Mouse (Mus musculus): ENCODE results near the gene Gm20431.

The Gm20431 gene

DNA sequence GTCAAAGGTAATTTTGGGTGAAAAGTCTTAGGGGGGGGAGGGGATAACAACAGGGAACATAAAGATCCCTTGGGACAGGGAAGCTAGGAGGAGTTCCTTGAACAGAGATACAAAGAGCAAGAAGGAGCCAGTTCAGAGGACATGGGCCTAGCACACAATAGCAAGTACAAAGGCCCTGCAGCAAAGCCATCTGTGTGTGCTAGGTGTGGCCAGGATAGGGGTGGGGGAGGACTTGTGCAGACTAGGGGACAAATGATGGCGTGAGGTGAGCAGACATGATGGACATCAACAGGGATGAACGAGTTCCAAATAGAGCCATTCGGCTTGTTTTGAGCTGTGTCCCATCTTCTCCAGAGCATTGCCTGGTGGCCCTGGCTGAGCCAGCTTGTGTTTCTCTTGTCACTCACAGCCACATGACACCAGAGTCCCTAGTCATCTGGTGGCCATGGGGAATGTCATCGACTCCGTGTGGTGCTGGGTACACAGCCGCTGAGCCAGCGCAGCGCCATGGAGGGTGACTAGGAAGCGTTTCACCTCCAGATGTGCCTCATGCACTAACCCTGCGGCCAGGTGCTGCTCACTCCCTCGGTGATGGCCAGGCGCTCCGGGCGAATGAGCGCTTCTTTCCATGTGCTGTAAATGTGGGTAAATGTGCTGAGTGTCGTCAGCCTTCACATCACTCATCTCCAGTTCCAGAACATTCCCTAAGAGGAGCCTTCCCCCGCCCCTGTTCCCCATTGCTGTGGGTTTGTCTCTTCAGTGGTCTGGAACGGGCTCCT lies 89.7 kb downstream of the Gm20431 start:
- DNase-seq (ENCODE audit: low spot score in 2 of 2), result no peak

DNA sequence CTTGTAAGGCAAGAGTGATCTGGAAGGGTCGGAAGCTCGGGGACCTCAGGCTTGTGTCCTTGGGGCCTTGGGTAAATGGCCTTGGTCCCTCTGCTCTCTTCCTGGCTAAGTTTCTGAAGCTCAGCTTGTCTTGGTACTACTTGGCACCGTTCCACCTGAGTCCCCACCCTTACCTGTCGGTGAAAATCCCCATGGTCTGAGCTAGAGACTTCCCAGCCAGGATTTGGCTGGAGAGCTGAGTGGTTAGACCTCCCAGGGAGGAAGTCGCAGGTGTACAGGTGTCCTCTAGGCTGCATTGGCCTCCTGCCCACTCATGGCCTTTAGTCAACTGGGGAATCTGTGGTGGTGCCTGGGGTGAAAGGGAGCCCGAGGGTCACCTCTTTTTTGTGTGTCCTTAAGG lies 90.5 kb downstream of the Gm20431 start:
- no peak for DNase-seq (ENCODE audit: low spot score in 2 of 2)

DNA sequence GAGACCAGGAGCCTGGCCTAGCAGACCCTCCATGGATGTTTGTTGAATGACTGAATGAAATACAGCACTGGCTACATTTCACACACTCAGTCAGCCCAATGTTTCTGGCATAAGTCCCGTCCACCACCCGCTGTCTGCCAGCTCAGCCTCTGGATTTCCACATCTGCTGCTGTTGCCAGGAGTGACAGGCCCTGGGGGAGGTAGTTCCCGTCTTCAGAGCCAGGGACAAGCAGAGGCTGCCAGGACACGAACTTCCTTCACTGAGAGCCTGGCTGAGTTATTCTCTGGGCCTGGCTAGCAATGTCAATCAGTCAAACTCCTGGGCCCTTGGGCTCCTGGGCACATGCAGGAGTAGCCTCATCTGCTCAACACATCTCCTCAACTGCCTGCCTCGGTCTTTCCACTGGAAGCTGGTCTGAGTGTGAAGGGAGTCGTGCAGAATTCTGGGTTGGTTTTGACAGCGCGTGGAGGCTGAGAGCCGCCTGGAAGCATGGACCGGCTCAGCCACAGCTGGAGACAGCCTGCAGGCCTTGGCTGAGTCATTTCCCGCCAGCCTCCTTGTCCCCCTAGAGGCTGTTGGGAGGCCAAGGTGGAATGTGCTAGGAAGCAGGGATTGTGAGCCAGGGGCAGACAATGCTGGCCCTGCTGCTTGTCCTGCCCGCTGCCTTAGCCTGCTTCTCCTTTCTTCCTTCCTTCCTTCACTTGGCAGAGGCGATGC lies 91.2 kb downstream of the Gm20431 start:
- no peak for DNase-seq (ENCODE audit: low spot score in 2 of 2)

DNA sequence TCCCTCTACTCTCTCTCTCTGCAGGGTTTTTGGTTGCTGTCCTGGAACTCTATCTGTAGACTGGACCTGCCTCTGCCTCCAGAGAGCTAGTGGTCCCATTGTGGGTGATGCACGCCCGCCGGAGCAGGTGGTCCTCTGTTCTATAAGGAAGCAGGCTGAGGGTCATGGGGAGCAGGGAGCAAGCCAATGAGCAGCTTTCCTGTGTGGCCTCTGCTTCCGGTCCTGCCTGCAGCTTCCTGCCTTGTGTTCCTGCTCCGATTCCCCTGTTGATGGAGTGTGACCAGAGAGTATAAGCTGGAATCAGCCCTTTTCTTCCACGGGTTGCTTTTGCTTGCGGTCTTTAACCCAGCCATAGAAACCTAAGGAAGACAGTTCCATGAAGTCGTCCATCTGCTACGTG lies 93.2 kb downstream of the Gm20431 start:
- no peak for DNase-seq (ENCODE audit: low spot score in 2 of 2)

DNA sequence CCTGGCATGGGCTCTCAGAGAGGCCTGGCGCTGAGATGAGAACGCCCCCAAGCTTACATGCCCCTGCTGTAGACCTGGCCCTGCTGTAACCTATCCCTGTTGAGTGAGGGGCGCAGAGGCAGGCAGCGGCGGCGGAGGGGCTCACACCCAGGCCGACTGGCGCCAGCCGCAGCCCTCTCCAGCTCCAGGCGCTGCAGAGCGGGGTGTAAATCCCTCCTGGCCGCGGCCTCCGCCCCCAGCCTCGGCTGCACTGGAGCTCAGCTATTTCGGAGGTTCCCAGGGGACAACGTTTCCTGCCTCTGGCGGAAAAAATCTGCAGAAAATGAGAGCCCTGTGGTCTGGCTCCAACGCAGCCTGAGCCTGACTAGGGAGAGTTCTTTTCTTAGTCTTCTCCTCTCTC lies 95.6 kb downstream of the Gm20431 start:
- DNase-seq (ENCODE audit: low spot score in 2 of 2), result no peak

DNA sequence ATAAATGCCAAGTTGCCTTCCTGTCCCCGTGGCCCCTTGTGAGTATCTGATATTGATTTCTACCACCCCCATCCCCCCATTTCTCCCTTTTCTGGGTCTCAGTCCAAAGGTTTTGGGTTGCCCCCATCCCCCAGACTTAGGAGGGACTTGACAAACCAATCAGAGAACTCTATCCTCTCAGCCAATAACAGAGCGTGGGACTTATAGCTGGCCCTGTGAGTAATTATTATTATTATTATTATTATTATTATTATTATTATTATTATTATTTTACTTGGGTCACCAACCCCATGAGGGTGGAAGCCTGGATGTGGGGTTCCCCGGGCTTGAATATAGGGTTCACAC lies 96.0 kb downstream of the Gm20431 start:
- DNase-seq (ENCODE audit: low spot score in 2 of 2), result no peak

DNA sequence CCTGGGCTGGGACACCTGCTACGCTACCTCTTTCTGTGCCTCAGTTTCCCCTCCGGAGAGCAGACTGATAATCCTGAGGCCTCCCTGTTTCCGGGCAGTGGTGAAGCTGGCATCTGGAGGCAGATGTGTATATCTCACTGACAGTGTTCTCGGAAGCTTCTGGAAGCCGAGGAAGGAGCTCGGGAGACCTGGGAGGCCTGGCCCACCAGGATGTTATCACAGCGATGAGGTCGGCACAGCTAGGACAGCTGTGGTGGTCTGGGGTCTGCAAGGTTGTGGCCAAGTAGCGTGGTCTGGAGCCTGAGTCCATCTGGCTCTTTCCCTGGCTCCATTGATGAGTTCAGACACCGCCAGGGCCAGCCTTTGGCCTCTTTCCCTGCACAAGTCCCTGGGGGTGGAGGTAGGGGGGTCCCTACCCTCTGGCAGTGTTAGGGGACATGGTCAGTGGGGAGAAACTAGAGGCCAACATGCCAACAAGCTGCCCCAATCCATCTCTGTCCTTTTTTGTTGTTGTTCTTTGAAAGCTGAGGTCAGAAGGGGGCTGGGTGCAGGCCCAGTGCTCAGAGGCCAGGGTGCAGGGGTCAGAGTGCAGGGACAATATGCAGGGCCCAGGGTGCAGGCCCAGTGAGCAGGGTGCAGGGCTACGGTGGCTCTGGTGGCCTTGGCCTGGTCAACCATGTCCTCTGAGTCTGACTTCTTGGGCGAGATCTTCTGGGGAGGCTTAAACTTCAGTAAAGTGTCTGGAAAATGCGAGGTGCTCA lies 96.6 kb downstream of the Gm20431 start:
- no peak for DNase-seq (ENCODE audit: low spot score in 2 of 2)

DNA sequence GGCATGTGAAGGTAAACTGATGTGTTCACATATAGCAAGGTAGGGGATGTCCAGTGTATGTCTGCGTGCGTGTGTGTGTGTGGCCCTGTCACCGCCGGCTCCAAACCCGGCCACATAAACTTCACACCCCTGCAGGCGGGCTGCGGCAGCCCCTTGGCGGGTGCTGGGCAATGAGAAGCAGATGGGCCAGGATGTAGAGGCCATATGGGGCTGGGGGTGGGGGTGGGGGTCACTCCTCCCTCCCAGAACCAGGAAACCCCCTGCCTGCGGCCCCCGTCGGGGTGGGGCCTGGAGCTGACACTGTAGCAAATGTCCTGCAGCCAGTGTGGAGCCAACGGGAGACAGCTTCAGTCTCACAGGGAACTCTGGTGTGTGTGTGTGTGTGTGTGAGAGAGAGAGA lies 97.6 kb downstream of the Gm20431 start:
- DNase-seq (ENCODE audit: low spot score in 2 of 2), result no peak

DNA sequence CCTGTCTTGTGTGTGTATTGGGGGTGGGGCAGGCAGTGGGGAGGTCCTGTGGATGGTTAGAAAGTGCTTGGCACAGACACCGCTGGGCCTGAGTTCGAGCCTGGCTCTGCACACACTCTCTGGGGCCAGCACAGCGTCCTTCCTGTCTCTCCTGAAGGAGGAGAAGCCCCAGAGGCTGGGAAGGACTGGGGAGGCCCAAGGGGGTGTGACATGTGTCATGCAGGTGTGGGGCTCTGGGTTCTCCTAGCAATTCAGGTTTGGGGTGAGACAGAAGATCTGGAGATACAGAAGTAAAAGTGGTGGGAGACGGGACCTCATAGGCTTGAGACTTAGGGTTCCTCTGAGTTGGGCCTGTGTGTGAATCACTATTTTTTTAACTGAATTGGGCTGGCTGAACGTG lies 98.3 kb downstream of the Gm20431 start:
- no peak for DNase-seq (ENCODE audit: low spot score in 2 of 2)

DNA sequence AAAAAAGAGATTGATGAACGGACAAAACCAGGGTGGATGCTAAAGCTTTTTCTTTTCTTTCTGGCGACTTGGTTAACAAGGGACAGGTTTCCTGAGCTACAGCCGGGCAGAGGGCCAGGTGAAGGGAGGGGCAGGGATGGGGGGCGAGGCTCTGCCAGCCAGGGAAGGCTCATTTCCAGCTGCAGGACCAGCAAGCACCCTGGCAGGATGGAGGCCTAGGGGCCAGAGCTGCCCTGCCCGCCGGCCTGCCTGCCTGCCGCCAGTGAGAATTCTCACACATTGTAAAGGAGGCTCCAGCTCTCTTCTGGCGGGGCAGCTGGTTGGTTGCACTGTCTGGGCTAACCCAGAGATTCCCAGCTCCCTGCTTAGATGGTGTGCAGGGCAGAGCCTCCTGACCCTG lies 99.2 kb downstream of the Gm20431 start:
- no peak for DNase-seq (ENCODE audit: low spot score in 2 of 2)

DNA sequence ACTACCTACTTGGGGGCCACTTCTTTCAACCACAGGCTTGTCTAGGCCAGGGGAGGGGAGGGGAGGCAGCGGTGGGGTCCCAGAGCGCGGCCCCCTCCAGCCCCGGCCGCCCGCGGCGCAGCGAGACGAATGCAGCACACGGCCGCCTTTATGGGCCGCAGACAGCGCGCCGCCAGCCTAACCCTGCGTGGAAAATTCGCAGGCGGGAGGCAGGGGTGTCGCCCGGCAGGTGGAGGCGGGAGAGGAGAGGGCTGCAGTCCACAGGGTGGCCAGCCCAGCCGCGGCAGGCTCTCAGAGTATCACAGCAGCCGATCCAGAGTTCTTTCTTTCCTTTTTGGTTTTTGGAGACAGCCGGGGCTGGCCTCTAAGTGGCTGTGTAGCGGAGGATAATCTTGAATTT lies 101.9 kb downstream of the Gm20431 start:
- DNase-seq (ENCODE audit: low spot score in 2 of 2), result no peak
